ENCODE assay signal across 9 mouse cellular contexts in genomic region chr9:51777180-51777579, GRCm38 (mm10). TPM values are rescaled to one million over a fixed set of nuclear protein-coding genes. Genes with fewer than 3 reads are reported as not detected.
DNase-seq lines count a peak whose midpoint lies in the region; ATAC-seq and TF ChIP-seq lines count a peak whose summit lies in the region.
"Had no signal": no experiment of that assay in that cellular context is flagged by ENCODE, and none has a peak within 500 bp of the region (broad histone marks: within the 10 kb centered on the region; RNA-seq: fewer than 3 reads in every experiment).

No protein-coding gene starts in this region.

- peaks cover 9% of the 10 kb centered on the region; the same call in 1 of the 2 replicates for H3K4me1 ChIP-seq in heart, postnatal 0 days (ENCODE audit: control insufficient read depth, insufficient read depth)
- H3K4me1 ChIP-seq in testis, adult 2 months (ENCODE audit: control insufficient read depth, insufficient read depth, low read length), result no peaks in the 10 kb centered on the region
- H3K4me1 ChIP-seq: limb, embryonic 13.5 days had no signal

- H3K9ac ChIP-seq in heart, postnatal 0 days (replicated peaks; ENCODE audit: low read depth, low read length), result no peak overlapping the region
- H3K9ac ChIP-seq: limb, embryonic 13.5 days had no signal

- H3K9me3 ChIP-seq in heart, postnatal 0 days (replicated peaks; ENCODE audit: control insufficient read depth, low read length), result no peaks in the 10 kb centered on the region
- H3K9me3 ChIP-seq: limb, embryonic 13.5 days had no signal

- peak; percentile 68 for TF ChIP-seq CTCF in heart, postnatal 0 days (IDR thresholded peaks at IDR 0.05; ENCODE audit: low read depth)
- peak; percentile 32; the same call in 1 of the 2 replicates for TF ChIP-seq CTCF in testis, adult 2 months (IDR thresholded peaks at IDR 0.05; ENCODE audit: control insufficient read depth, insufficient read depth, insufficient replicate concordance, low read depth, low read length)

- H3K4me2 ChIP-seq in heart, postnatal 0 days (ENCODE audit: low read depth, low read length), result no peak overlapping the region
- H3K4me2 ChIP-seq: limb, embryonic 13.5 days had no signal

- H3K36me3 ChIP-seq in heart, postnatal 0 days (replicated peaks; ENCODE audit: control insufficient read depth, insufficient read depth, low read length), result no peaks in the 10 kb centered on the region
- no peaks in the 10 kb centered on the region for H3K36me3 ChIP-seq in testis, adult 2 months (ENCODE audit: control insufficient read depth, insufficient read depth, low read length)
- H3K36me3 ChIP-seq: limb, embryonic 13.5 days had no signal

- no peak; the same call in 1 of the 2 replicates for ATAC-seq in heart, postnatal 0 days (ENCODE audit: insufficient read depth, low read depth)
- ATAC-seq in granulocyte monocyte progenitor cell, adult 5-6 weeks (replicated peaks; ENCODE audit: poor library complexity, severe bottlenecking), result peak; percentile 33; the same call in 1 of the 2 replicates

- WGBS in heart, postnatal 0 days, result 0% methylated on average over 1 of the region's 1 CpGs

- TF ChIP-seq POLR2A in testis, adult 2 months (IDR thresholded peaks at IDR 0.05; ENCODE audit: control insufficient read depth, low read depth, low read length), result no peak

- no peaks in the 10 kb centered on the region for H3K27me3 ChIP-seq in heart, postnatal 0 days (ENCODE audit: control insufficient read depth, insufficient read depth, low read length)
- H3K27me3 ChIP-seq in testis, adult 2 months (ENCODE audit: control insufficient read depth, insufficient read depth, low read length), result no peaks in the 10 kb centered on the region
- H3K27me3 ChIP-seq: limb, embryonic 13.5 days had no signal

- DNase-seq in heart, postnatal 0 days (ENCODE audit: low spot score), result no peak
- no peak for DNase-seq in heart, postnatal 10 days
- no peak for DNase-seq in testis, postnatal 14 days (ENCODE audit: low spot score)
- no peak for DNase-seq in B cell, adult 2 months
- DNase-seq in layer of hippocampus, adult 9-11 months, result no peak
- no peak for DNase-seq in ovary, adult 18-20 months (ENCODE audit: low spot score)

- H3K27ac ChIP-seq in heart, postnatal 0 days (ENCODE audit: low read depth), result no peak overlapping the region
- H3K27ac ChIP-seq in testis, adult 2 months (ENCODE audit: control insufficient read depth, insufficient read depth, low read depth, low read length), result no peak overlapping the region
- H3K27ac ChIP-seq: limb, embryonic 13.5 days had no signal

- no peak overlapping the region for H3K4me3 ChIP-seq in heart, postnatal 0 days (ENCODE audit: low read depth, low read length)
- H3K4me3 ChIP-seq in testis, adult 2 months (ENCODE audit: control insufficient read depth, low read depth, low read length), result no peak overlapping the region
- H3K4me3 ChIP-seq: limb, embryonic 13.5 days had no signal

- intact Hi-C loops in heart, postnatal 10 days (cut with DNase I), result no loop called here

- TF ChIP-seq EP300 in heart, postnatal 0 days (IDR thresholded peaks at IDR 0.05; ENCODE audit: low read depth), result no peak

RNA-seq across cellular contexts. Expression of gene Arhgap20, which starts 12.0 kb away (rescaled TPM):
- 1.6 and 6.7 TPM in 2 replicates for total RNA-seq in heart, postnatal 0 days (2014; rRNA removed; ENCODE audit: low replicate concordance)
- polyA plus RNA-seq in heart, postnatal 0 days (2015; fragmentation: Nextera tagmentation; extraction: Ambion mirVana), result 0.83 and 0.91 TPM in 2 replicates
- 1 to 10 TPM; 6.4 to 7.5 TPM for total RNA-seq in heart, postnatal 10 days (2021)
- polyA plus RNA-seq in testis, adult 2 months (2012; rRNA removed), result 6.8 and 10.1 TPM in 2 replicates
- not detected in 2 replicates for total RNA-seq in granulocyte monocyte progenitor cell, adult 5-6 weeks (2014; fragmentation: Nextera tagmentation)
- not detected in 2 replicates for total RNA-seq in granulocyte monocyte progenitor cell, adult 5-6 weeks (2017)
